Mouse (Mus musculus): ENCODE results near the gene Gm6583.

DNA sequence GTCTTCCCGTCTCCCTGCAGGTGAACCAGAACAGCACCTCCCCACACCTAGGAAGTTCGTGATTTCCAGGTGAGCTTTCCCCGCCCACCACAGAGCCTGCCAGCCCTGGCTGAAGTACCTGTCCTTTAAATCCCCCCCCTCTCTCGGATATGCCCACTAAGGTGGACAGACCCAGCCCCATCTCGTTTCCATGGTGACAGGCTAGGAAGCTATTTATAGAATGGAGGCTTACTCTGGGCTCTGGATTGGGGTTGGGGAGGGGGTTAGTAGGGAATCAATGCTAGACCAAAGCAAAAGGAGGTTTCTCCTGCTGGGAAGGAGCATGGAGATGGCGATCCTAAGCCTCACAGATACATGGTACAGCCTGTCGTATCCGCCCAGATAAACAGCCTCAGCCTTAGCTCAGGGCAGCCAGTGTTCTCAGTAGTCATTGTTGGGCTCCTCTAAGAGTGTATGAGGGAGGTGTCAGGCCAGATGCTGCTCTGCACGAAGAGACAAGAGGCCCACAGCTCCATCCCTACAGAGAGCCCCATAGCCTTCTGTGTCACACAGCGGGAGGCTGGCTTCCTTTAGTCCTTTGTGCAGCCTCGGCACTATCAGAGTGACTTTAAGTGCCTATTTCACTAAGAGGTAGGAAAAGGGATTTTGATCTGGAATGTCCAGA, 42.5 kb downstream of the Gm6583 start:
- no peak for TF ChIP-seq CTCF (conservative IDR thresholded peaks at IDR 0.05; ENCODE audit: insufficient read depth, insufficient read length, low read depth, low read length)
- TF ChIP-seq POLR2A (IDR thresholded peaks at IDR 0.05; ENCODE audit: low read depth, low read length): no peak

Measured in kidney, adult 2 months (tissue).